Mouse (Mus musculus) macrophage (primary cell): ENCODE results near the gene H6pd. TPM values are rescaled to one million over a fixed set of nuclear protein-coding genes. Genes with fewer than 3 reads are reported as not detected.

Source experiments
- H3K27ac ChIP-seq: fragments of 350-480 bp; formaldehyde crosslinking; 2 replicates; pipeline ENCODE4 v1.9.0; 2021
- H3K36me3 ChIP-seq: fragments of 350-480 bp; formaldehyde crosslinking; 2 replicates; pipeline ENCODE4 v1.9.0; 2021; ENCODE audit errors: inconsistent target
- H3K4me3 ChIP-seq: fragments of 350-480 bp; formaldehyde crosslinking; 2 replicates; pipeline ENCODE4 v1.9.0; 2021; ENCODE audit errors: inconsistent target
- H3K79me2 ChIP-seq: fragments of 350-480 bp; formaldehyde crosslinking; 2 replicates; pipeline ENCODE4 v1.9.0; 2021; ENCODE audit errors: inconsistent target
- WGBS: methylation state at CpG from one replicate; pipeline ENCODE4 v1.1.7; 2026; ENCODE audit warnings: inconsistent platforms; ENCODE audit not compliant: missing documents; 5-methylcytosine and 5-hydroxymethylcytosine counted together
- polyA plus RNA-seq: library from polyadenylated mRNA; stranded (reverse); fragments of 250-400 nt; gene quantifications from 3 replicates; pipeline ENCODE4 v1.2.4, GENCODE M21; 2018; ENCODE audit warnings: inconsistent platforms

H6pd gene
- polyA plus RNA-seq, 1 experiment from 2014 or later: 19.3 TPM

- Histone ChIP-seq H3K27ac (no peak overlapping the region), H3K79me2 (no peaks in the 10 kb centered on the region), H3K36me3 (no peaks in the 10 kb centered on the region), H3K4me3 (no peak overlapping the region)
- WGBS: 69% methylated on average over 10 of the region's 10 CpGs
Measured at GRCm38 (mm10) chr4:149942831-149943741, 65.7 kb downstream of the H6pd start.

- Histone ChIP-seq H3K79me2 (no peaks in the 10 kb centered on the region), H3K36me3 (no peaks in the 10 kb centered on the region), H3K27ac (no peak overlapping the region), H3K4me3 (no peak overlapping the region)
- 54% methylated on average over 17 of the region's 18 CpGs for WGBS
Measured at GRCm38 (mm10) chr4:149941067-149941755, 67.6 kb downstream of the H6pd start.

DNA sequence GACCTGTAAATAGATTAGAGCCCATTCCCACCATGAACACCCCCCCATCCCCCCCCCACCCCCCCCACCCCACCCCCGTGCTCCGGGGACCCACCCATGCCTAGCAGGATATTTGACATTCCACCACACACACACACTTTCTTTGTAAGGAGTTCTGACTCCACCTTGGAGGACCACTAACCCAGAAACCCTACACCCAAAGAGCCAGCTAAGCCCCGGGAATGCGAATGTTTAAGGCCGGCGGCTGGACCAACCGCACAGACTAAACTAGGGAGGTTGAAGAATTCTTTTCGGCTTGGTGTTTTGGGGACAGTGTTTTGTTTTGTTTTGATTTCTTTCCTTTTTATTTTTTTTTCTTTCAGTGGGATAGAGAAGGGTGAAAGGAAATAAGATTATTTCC, 70.1 kb downstream of the H6pd start:
- H3K36me3 ChIP-seq: no peaks in the 10 kb centered on the region
- no peaks in the 10 kb centered on the region for H3K79me2 ChIP-seq
- H3K27ac ChIP-seq: no peak overlapping the region
- 100% methylated on average over 8 of the region's 8 CpGs for WGBS
- H3K4me3 ChIP-seq: no peak overlapping the region

DNA sequence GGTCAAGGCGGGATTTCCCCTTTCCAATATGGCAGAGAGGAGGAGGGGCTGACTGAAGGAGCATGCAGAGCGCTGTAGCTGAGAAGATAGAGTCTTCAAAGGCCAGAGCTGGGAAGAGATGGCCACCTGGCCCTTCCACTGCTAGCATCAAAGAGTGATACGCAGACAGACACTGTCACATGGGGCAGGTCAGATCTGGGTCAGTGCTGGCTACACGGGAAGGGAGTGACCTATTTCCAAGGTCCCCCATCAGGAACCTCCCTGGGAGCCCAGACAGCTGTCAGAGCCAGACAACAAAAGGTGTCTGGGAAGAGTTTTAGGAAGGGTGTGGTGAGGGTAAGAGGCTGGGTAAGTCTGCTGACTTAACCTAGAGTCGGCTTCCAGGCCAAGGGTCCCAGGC, 71.9 kb downstream of the H6pd start:
- H3K27ac ChIP-seq: no peak overlapping the region
- no peaks in the 10 kb centered on the region for H3K79me2 ChIP-seq
- 72% methylated on average over 5 of the region's 5 CpGs for whole genome bisulfite sequencing
- H3K36me3 ChIP-seq: no peaks in the 10 kb centered on the region
- H3K4me3 ChIP-seq: no peak overlapping the region

DNA sequence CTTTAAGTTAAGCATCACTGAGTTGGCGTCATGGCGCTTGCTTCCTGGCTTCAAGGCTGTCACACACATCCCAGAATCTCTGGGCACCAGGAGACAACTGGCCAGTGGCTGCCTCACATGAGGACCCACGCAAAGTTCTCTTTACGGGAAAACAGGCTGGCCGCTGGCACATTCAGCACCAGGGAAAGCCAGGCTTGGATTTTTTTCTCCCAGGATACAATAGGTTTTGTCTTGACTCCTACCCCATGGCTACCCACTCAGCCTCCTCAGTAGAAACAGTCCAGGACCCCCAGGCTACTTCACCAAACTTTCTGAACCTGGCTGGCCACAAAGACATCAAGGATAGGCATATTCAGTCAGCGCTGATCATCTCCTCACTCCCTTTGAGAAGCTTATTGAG, 73.4 kb downstream of the H6pd start:
- no peak overlapping the region for H3K27ac ChIP-seq
- H3K36me3 ChIP-seq: no peaks in the 10 kb centered on the region
- no peaks in the 10 kb centered on the region for H3K79me2 ChIP-seq
- H3K4me3 ChIP-seq: no peak overlapping the region
- 93% methylated on average over 6 of the region's 6 CpGs for WGBS

GRCm38 (mm10) chr4:149933519-149934245, 75.1 kb downstream of the H6pd start:
- H3K27ac ChIP-seq: no peak overlapping the region
- 91% methylated on average over 16 of the region's 16 CpGs for WGBS
- H3K4me3 ChIP-seq: no peak overlapping the region
- H3K36me3 ChIP-seq: no peaks in the 10 kb centered on the region
- no peaks in the 10 kb centered on the region for H3K79me2 ChIP-seq

DNA sequence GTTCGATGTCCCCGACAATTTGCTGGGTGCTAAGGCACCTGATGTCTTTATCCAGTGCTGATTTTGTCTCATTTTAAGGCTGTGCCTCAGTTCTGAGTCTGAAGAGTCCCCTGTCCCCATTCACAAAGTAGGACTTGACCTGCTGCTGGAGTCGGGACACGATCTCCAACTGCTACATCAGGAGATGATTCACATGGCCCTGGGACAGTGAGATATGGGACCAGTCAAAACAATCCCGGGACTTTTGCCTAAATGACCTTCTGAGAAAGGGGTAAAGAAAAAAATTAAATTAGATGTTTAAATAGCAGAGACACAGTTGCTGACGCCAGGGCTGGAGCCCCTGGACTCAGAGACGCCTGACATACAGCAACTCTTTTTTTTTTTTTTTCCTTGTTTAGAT, 75.8 kb downstream of the H6pd start:
- H3K4me3 ChIP-seq: no peak overlapping the region
- no peaks in the 10 kb centered on the region for H3K79me2 ChIP-seq
- no peaks in the 10 kb centered on the region for H3K36me3 ChIP-seq
- H3K27ac ChIP-seq: no peak overlapping the region
- WGBS: 95% methylated on average over 6 of the region's 7 CpGs

GRCm38 (mm10) chr4:149932108-149932815, 76.6 kb downstream of the H6pd start:
- H3K79me2 ChIP-seq: no peaks in the 10 kb centered on the region
- 97% methylated on average over 9 of the region's 9 CpGs for WGBS
- no peaks in the 10 kb centered on the region for H3K36me3 ChIP-seq
- no peak overlapping the region for H3K27ac ChIP-seq
- no peak overlapping the region for H3K4me3 ChIP-seq

GRCm38 (mm10) chr4:149930755-149931154, 78.1 kb downstream of the H6pd start:
- no peak overlapping the region for H3K27ac ChIP-seq
- H3K36me3 ChIP-seq: no peaks in the 10 kb centered on the region
- no peak overlapping the region for H3K4me3 ChIP-seq
- no peaks in the 10 kb centered on the region for H3K79me2 ChIP-seq
- 88% methylated on average over 3 of the region's 3 CpGs for whole genome bisulfite sequencing

Other genes starting within 250 kb of the H6pd start
- gene Slc25a33, start 234.7 kb downstream of the H6pd start, polyA plus RNA-seq: 1.5 to 5.8 TPM (median 4.0 TPM) in 3 replicates
- 0.23 to 1.8 TPM (median 1.5 TPM) in 3 replicates for gene Spsb1, start 54.0 kb downstream of the H6pd start, polyA plus RNA-seq
- gene Gpr157, start 78.3 kb upstream of the H6pd start, polyA plus RNA-seq: 14.0 to 24.4 TPM (median 22.6 TPM) in 3 replicates
- 0.06 TPM in 1 of 3 replicates, not detected in the others for gene Slc2a5, start 110.3 kb upstream of the H6pd start, polyA plus RNA-seq
- gene Slc2a7, start 139.9 kb upstream of the H6pd start, polyA plus RNA-seq: not detected in 3 replicates
- gene Car6, start 192.3 kb upstream of the H6pd start, polyA plus RNA-seq: 0.43 to 1.5 TPM in 2 of 3 replicates, not detected in the other
- 167 to 467 TPM (median 266 TPM) in 3 replicates for gene Eno1, start 227.7 kb upstream of the H6pd start, polyA plus RNA-seq